Mouse (Mus musculus): ENCODE results near the gene Samsn1.

- no peak for TF ChIP-seq EP300 (IDR thresholded peaks at IDR 0.05; ENCODE audit: insufficient read depth, low read depth, low read length)
- TF ChIP-seq CTCF (IDR thresholded peaks at IDR 0.05): no peak
- TF ChIP-seq POLR2A (IDR thresholded peaks at IDR 0.05; ENCODE audit: insufficient read depth, low read depth, low read length): no peak
These were observed 166.7 kb downstream of the Samsn1 start for GRCm38 (mm10) chr16:75855402-75855801.
